Mouse (Mus musculus) kidney, adult 2 months (tissue): ENCODE measurements around the gene Bglap.

ENCODE experiments used
- CTCF ChIP-seq: fragments of 200-500 bp; conservative IDR thresholded peaks from 2 replicates; pipeline ENCODE4 v1.5.1; 2011; ENCODE audit warnings: low read depth, mild to moderate bottlenecking, control low read depth, low read length, moderate library complexity, mixed read lengths; ENCODE audit not compliant: insufficient read depth, insufficient read length
- POLR2A ChIP-seq: fragments of 200-500 bp; IDR thresholded peaks from one replicate; pipeline ENCODE4 v1.6.1; 2011; ENCODE audit warnings: low read depth, low read length, control low read depth

GRCm38 (mm10) chr3:88364337-88364736 lies 19.9 kb downstream of the Bglap start, which contains the start of gene Paqr6:
- no peak for TF ChIP-seq CTCF
- TF ChIP-seq POLR2A: no peak
